ENCODE assay signal across 26 mouse cellular contexts in the genomic region with DNA sequence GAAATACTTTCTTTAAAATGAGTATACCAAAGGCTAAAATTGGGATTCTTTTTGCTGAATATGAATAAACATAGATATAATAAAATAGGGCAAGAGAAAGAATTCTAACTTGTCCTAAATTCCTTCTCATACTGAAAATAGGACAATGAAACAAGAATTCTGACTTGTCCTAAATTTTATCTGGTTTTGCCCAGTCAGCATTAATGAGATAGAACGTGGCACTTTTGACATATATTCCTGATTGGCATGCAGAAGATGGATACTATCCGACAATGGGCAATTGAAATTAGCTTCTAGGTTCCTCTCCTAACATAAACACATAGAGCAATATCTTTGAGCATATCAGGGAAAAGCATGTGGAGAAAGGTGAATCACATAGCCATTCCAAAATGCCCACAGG.
"Had no signal": no experiment of that assay in that cellular context is flagged by ENCODE, and none has a peak within 500 bp of the region (broad histone marks: within the 10 kb centered on the region; RNA-seq: fewer than 3 reads in every experiment).

No protein-coding gene starts in this region.

- H3K9ac ChIP-seq: embryonic facial prominence, embryonic 12.5 days; embryonic facial prominence, embryonic 13.5 days; embryonic facial prominence, embryonic 15.5 days; forebrain, embryonic 12.5 days; forebrain, embryonic 13.5 days; forebrain, embryonic 15.5 days; forebrain, postnatal 0 days had no signal

- H3K4me1 ChIP-seq: embryonic facial prominence, embryonic 10.5 days; embryonic facial prominence, embryonic 12.5 days; embryonic facial prominence, embryonic 13.5 days; embryonic facial prominence, embryonic 15.5 days; forebrain, embryonic 13.5 days; forebrain, embryonic 15.5 days had no signal

- H3K27ac ChIP-seq: embryonic facial prominence, embryonic 10.5 days; embryonic facial prominence, embryonic 12.5 days; embryonic facial prominence, embryonic 13.5 days; embryonic facial prominence, embryonic 15.5 days; forebrain, embryonic 10.5 days; forebrain, embryonic 12.5 days; forebrain, embryonic 13.5 days; forebrain, embryonic 15.5 days; gastrocnemius, adult 2 months; heart, adult 2 months had no signal

- ATAC-seq: forebrain, embryonic 13.5 days; forebrain, embryonic 14.5 days; forebrain, embryonic 15.5 days; forebrain, embryonic 16.5 days; forebrain, postnatal 0 days had no signal

- H3K4me3 ChIP-seq: embryonic facial prominence, embryonic 10.5 days; embryonic facial prominence, embryonic 12.5 days; embryonic facial prominence, embryonic 13.5 days; embryonic facial prominence, embryonic 15.5 days; erythroblast, embryonic 14.5 days; forebrain, embryonic 10.5 days; forebrain, embryonic 12.5 days; forebrain, embryonic 13.5 days; forebrain, embryonic 15.5 days; gastrocnemius, adult 2 months; heart, adult 2 months had no signal

- H3K9me3 ChIP-seq: embryonic facial prominence, embryonic 10.5 days; embryonic facial prominence, embryonic 12.5 days; embryonic facial prominence, embryonic 13.5 days; embryonic facial prominence, embryonic 15.5 days; forebrain, embryonic 10.5 days; forebrain, embryonic 12.5 days; forebrain, embryonic 13.5 days; forebrain, embryonic 15.5 days had no signal

- DNase-seq: cerebellum, adult 9-11 months; cerebellum, postnatal 10 days; cerebellum, postnatal 14 days; cerebellum, postnatal 25 days; cerebellum, postnatal 36 days; embryo, embryonic 11 days; forebrain, postnatal 0 days; gastrocnemius, adult 2 months; gastrocnemius, postnatal 10 days; gastrocnemius, postnatal 14 days; gastrocnemius, postnatal 25 days; gastrocnemius, postnatal 36 days; heart, adult 11 months; heart, adult 18-20 months; heart, adult 2 months had no signal

- H3K4me2 ChIP-seq: embryonic facial prominence, embryonic 12.5 days; embryonic facial prominence, embryonic 13.5 days; embryonic facial prominence, embryonic 15.5 days; forebrain, embryonic 12.5 days; forebrain, embryonic 13.5 days; forebrain, embryonic 15.5 days had no signal

- H3K27me3 ChIP-seq: embryonic facial prominence, embryonic 12.5 days; embryonic facial prominence, embryonic 13.5 days; embryonic facial prominence, embryonic 15.5 days; forebrain, embryonic 12.5 days; forebrain, embryonic 13.5 days; forebrain, embryonic 15.5 days had no signal

- H3K36me3 ChIP-seq: embryonic facial prominence, embryonic 10.5 days; embryonic facial prominence, embryonic 12.5 days; embryonic facial prominence, embryonic 13.5 days; embryonic facial prominence, embryonic 15.5 days; forebrain, embryonic 10.5 days; forebrain, embryonic 12.5 days; forebrain, embryonic 15.5 days had no signal
